ENCODE assay signal across 8 mouse cellular contexts in the genomic region with DNA sequence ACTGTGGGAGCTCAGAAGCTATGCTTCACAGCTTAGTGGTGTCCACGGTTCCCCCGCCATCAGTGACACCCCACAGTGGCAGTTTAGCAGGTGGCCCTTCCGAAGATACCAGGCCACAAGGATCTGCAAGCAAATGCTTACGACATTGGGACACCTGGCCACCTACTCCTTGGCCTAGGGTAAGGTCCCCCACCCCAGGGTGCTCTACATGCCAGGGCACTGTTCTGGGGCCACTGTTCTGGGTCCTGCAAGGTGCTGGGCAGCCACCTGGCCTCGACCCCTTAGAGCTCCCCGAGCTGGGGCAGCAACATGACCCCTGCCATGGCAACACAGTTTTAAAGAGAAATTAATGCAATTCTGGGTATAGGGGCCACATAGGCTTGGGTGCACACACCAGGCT. TPM values are rescaled to one million over a fixed set of nuclear protein-coding genes. Genes with fewer than 3 reads are reported as not detected.
A peak's percentile ranks its signal among the peaks of the same experiment; 100 is the strongest.
DNase-seq lines count a peak whose midpoint lies in the region; ATAC-seq and TF ChIP-seq lines count a peak whose summit lies in the region.

No protein-coding gene starts in this region.

- H3K27ac ChIP-seq in heart, embryonic 10.5 days: peak overlapping the region; percentile 88
- no peak overlapping the region for H3K27ac ChIP-seq in CH12.LX (ENCODE audit: insufficient read depth, low read depth)
- no peak overlapping the region for H3K27ac ChIP-seq in forebrain, embryonic 15.5 days (replicated peaks)
- peak overlapping the region; percentile 79; the same call in 1 of the 2 replicates for H3K27ac ChIP-seq in liver, embryonic 15.5 days (replicated peaks)

- DNase-seq in heart, embryonic 10.5 days (ENCODE audit: low spot score): no peak
- DNase-seq in heart, adult 18-20 months: no peak
- no peak for DNase-seq in CH12.LX (ENCODE audit: extremely low read depth)
- DNase-seq in Muller cell, postnatal 12 days (ENCODE audit: inconsistent ontology term): no peak
- no peak for DNase-seq in spleen, postnatal 4 days (ENCODE audit: low spot score in 2 of 2)
- no peak for DNase-seq in left cerebral cortex, adult 11 months (ENCODE audit: low spot score)

- TF ChIP-seq RAD21 in CH12.LX (IDR thresholded peaks at IDR 0.05; ENCODE audit: low read depth, low read length): no peak

- H3K79me2 ChIP-seq in CH12.LX (replicated peaks; ENCODE audit: control insufficient read depth, extremely low read depth, insufficient read depth, poor library complexity, severe bottlenecking): peaks cover 25% of the 10 kb centered on the region

- H3K9me3 ChIP-seq in heart, embryonic 10.5 days: no peaks in the 10 kb centered on the region
- H3K9me3 ChIP-seq in CH12.LX (replicated peaks; ENCODE audit: low read length): no peaks in the 10 kb centered on the region
- no peaks in the 10 kb centered on the region for H3K9me3 ChIP-seq in forebrain, embryonic 15.5 days
- no peaks in the 10 kb centered on the region for H3K9me3 ChIP-seq in liver, embryonic 15.5 days (replicated peaks)

- WGBS in heart, embryonic 10.5 days: 66% methylated on average over 6 of the region's 6 CpGs
- WGBS in forebrain, embryonic 15.5 days: 75% methylated on average over 6 of the region's 6 CpGs
- 38% methylated on average over 6 of the region's 6 CpGs for WGBS in liver, embryonic 15.5 days (ENCODE audit: insufficient replicate concordance)

- no peaks in the 10 kb centered on the region for H3K27me3 ChIP-seq in heart, embryonic 10.5 days (ENCODE audit: insufficient read depth, poor library complexity, severe bottlenecking)
- no peaks in the 10 kb centered on the region for H3K27me3 ChIP-seq in CH12.LX (replicated peaks)
- H3K27me3 ChIP-seq in forebrain, embryonic 15.5 days: no peaks in the 10 kb centered on the region
- no peaks in the 10 kb centered on the region for H3K27me3 ChIP-seq in liver, embryonic 15.5 days

- peaks cover 36% of the 10 kb centered on the region for H3K36me3 ChIP-seq in heart, embryonic 10.5 days
- peaks cover 32 to 46% of the 10 kb centered on the region in 2 experiments for H3K36me3 ChIP-seq in CH12.LX (replicated peaks in 1 of 2; ENCODE audit: control insufficient read depth in 1 of 2, insufficient read depth in 1 of 2, low read length in 1 of 2)
- peaks cover 21% of the 10 kb centered on the region for H3K36me3 ChIP-seq in forebrain, embryonic 15.5 days
- peaks cover 37% of the 10 kb centered on the region for H3K36me3 ChIP-seq in liver, embryonic 15.5 days (replicated peaks)

- in situ Hi-C loops in CH12.LX (cut with MboI; ENCODE audit: low pct_ligation_motif_present, low pct_unique_long_range_greater_than_20kb, low sequenced_read_pairs): loop anchor here (5.0 to 10.0 kb wide), 2 partner anchors 37 to 110 kb away; a partner anchor contains a TSS

- no peak for TF ChIP-seq EP300 in CH12.LX (IDR thresholded peaks at IDR 0.05; ENCODE audit: low read length)

- peaks cover 40% of the 10 kb centered on the region for H3K4me1 ChIP-seq in heart, embryonic 10.5 days
- peaks cover 23 to 44% of the 10 kb centered on the region in 2 experiments for H3K4me1 ChIP-seq in CH12.LX (ENCODE audit: control insufficient read depth in 1 of 2, insufficient read depth in 2 of 2)
- peaks cover 31% of the 10 kb centered on the region for H3K4me1 ChIP-seq in forebrain, embryonic 15.5 days
- peaks cover 56% of the 10 kb centered on the region for H3K4me1 ChIP-seq in liver, embryonic 15.5 days (replicated peaks)

- ATAC-seq in forebrain, embryonic 15.5 days (replicated peaks): no peak
- ATAC-seq in liver, embryonic 15.5 days (ENCODE audit: insufficient read depth): no peak

- peak overlapping the region; percentile 69 for H3K4me3 ChIP-seq in heart, embryonic 10.5 days
- H3K4me3 ChIP-seq in CH12.LX (replicated peaks in 1 of 3; ENCODE audit: low read depth in 2 of 3, low read length in 2 of 3, poor library complexity in 1 of 3): peak overlapping the region; percentile 89 to 99 (median 96)
- H3K4me3 ChIP-seq in forebrain, embryonic 15.5 days: peak overlapping the region; percentile 50
- H3K4me3 ChIP-seq in liver, embryonic 15.5 days (replicated peaks): peak overlapping the region; percentile 86

- dilution Hi-C loops in CH12.LX (cut with MboI; ENCODE audit: extremely low pct_ligation_motif_present, extremely low pct_unique_long_range_greater_than_20kb, low sequenced_read_pairs): no loop called here

- H3K9ac ChIP-seq in CH12.LX (ENCODE audit: insufficient read depth, low read depth): peak overlapping the region; percentile 77
- peak overlapping the region; percentile 52 for H3K9ac ChIP-seq in forebrain, embryonic 15.5 days (replicated peaks)
- H3K9ac ChIP-seq in liver, embryonic 15.5 days: peak overlapping the region; percentile 86

- no peak for TF ChIP-seq CTCF in CH12.LX (conservative IDR thresholded peaks at IDR 0.05 in 1 of 2, IDR thresholded peaks at IDR 0.05 in 1 of 2; ENCODE audit: low read depth in 2 of 2, low read length in 2 of 2)

- no peak for TF ChIP-seq POLR2A in CH12.LX (IDR thresholded peaks at IDR 0.05; ENCODE audit: low read depth, low read length)

- H3K4me2 ChIP-seq in CH12.LX (ENCODE audit: insufficient read depth, low read depth, poor library complexity, severe bottlenecking): peak overlapping the region; percentile 77
- peak overlapping the region; percentile 89 for H3K4me2 ChIP-seq in forebrain, embryonic 15.5 days (replicated peaks)
- peak overlapping the region; percentile 94 for H3K4me2 ChIP-seq in liver, embryonic 15.5 days

TF ChIP-seq in CH12.LX, 34 proteins besides CTCF, POLR2A, EP300 and RAD21:
- TF ChIP-seq USF1 (IDR thresholded peaks at IDR 0.05; ENCODE audit: low read depth, low read length): no peak
- no peak for TF ChIP-seq NELFE (IDR thresholded peaks at IDR 0.05; ENCODE audit: low read depth, low read length)
- no peak for TF ChIP-seq CHD2 (IDR thresholded peaks at IDR 0.05; ENCODE audit: low read length)
- no peak for TF ChIP-seq KAT2A (IDR thresholded peaks at IDR 0.05; ENCODE audit: insufficient replicate concordance, low read length)
- TF ChIP-seq UBTF (IDR thresholded peaks at IDR 0.05; ENCODE audit: low read depth, low read length): no peak
- no peak for TF ChIP-seq PAX5 (IDR thresholded peaks at IDR 0.05; ENCODE audit: low read length)
- no peak for TF ChIP-seq ZMIZ1 (IDR thresholded peaks at IDR 0.05; ENCODE audit: low read depth, low read length)
- no peak for TF ChIP-seq MAFK (IDR thresholded peaks at IDR 0.05; ENCODE audit: insufficient replicate concordance, low read length)
- TF ChIP-seq TBP (conservative IDR thresholded peaks at IDR 0.05; ENCODE audit: low read depth, low read length): no peak

RNA-seq across cellular contexts. Expression of a gene that starts 1.0 kb away (rescaled TPM):
- polyA plus RNA-seq in heart, embryonic 10.5 days (2016; fragmentation: Nextera tagmentation; extraction: Ambion mirVana): 75.3 and 86.1 TPM in 2 replicates
- total RNA-seq in heart, adult 18-20 months (2021): 10 to 100 TPM; 61.9 to 64.3 TPM
- 99.5 and 104 TPM in 2 replicates for total RNA-seq in CH12.LX (2012; rRNA removed)
- total RNA-seq in CH12.LX (2014; rRNA removed): 41.5 and 41.7 TPM in 2 replicates
- 80.5 and 89.5 TPM in 2 replicates for polyA plus RNA-seq in CH12.LX (2012; ENCODE audit: insufficient read length, low read depth)
- polyA plus RNA-seq in forebrain, embryonic 15.5 days (2015; fragmentation: Nextera tagmentation; extraction: Ambion mirVana): 60.3 and 65.0 TPM in 2 replicates
- 43.7 and 52.0 TPM in 2 replicates for polyA plus RNA-seq in liver, embryonic 15.5 days (2015; fragmentation: Nextera tagmentation; extraction: Ambion mirVana)

RNA-seq across cellular contexts. Expression of a gene that starts 4.8 kb away (rescaled TPM):
- 0.46 and 0.83 TPM in 2 replicates for polyA plus RNA-seq in heart, embryonic 10.5 days (2016; fragmentation: Nextera tagmentation; extraction: Ambion mirVana)
- total RNA-seq in heart, adult 18-20 months (2021): 1 to 10 TPM; 1.2 to 2.8 TPM
- total RNA-seq in CH12.LX (2012; rRNA removed) (0.25 and 0.30 TPM in 2 replicates), CH12.LX (2014; rRNA removed) (not detected in 2 replicates)
- 0.16 and 0.19 TPM in 2 replicates for polyA plus RNA-seq in CH12.LX (2012; ENCODE audit: insufficient read length, low read depth)
- polyA plus RNA-seq in forebrain, embryonic 15.5 days (2015; fragmentation: Nextera tagmentation; extraction: Ambion mirVana): 0.69 and 0.73 TPM in 2 replicates
- 4.1 and 5.4 TPM in 2 replicates for polyA plus RNA-seq in liver, embryonic 15.5 days (2015; fragmentation: Nextera tagmentation; extraction: Ambion mirVana)

RNA-seq across cellular contexts. Expression of a gene that starts 12.6 kb away (rescaled TPM):
- 0.10 and 0.18 TPM in 2 replicates for polyA plus RNA-seq in heart, embryonic 10.5 days (2016; fragmentation: Nextera tagmentation; extraction: Ambion mirVana)
- total RNA-seq in heart, adult 18-20 months (2021): under 1 TPM; 0.17 to 0.21 TPM
- total RNA-seq in CH12.LX (2012; rRNA removed): 0.08 and 0.17 TPM in 2 replicates
- not detected in 2 replicates for total RNA-seq in CH12.LX (2014; rRNA removed)
- polyA plus RNA-seq in CH12.LX (2012; ENCODE audit: insufficient read length, low read depth): 0.07 and 0.12 TPM in 2 replicates
- polyA plus RNA-seq in forebrain, embryonic 15.5 days (2015; fragmentation: Nextera tagmentation; extraction: Ambion mirVana): 76.1 and 78.5 TPM in 2 replicates
- polyA plus RNA-seq in liver, embryonic 15.5 days (2015; fragmentation: Nextera tagmentation; extraction: Ambion mirVana): 0.02 TPM in 1 of 2 replicates, not detected in the other

RNA-seq across cellular contexts. Expression of a gene that starts 28.9 kb away (rescaled TPM):
- polyA plus RNA-seq in heart, embryonic 10.5 days (2016; fragmentation: Nextera tagmentation; extraction: Ambion mirVana): 2.8 and 4.8 TPM in 2 replicates
- 1 to 10 TPM; 1.4 to 1.5 TPM for total RNA-seq in heart, adult 18-20 months (2021)
- total RNA-seq in CH12.LX (2012; rRNA removed): 9.9 and 10.0 TPM in 2 replicates
- total RNA-seq in CH12.LX (2014; rRNA removed): 5.2 and 5.5 TPM in 2 replicates
- 4.9 and 5.2 TPM in 2 replicates for polyA plus RNA-seq in CH12.LX (2012; ENCODE audit: insufficient read length, low read depth)
- 0.57 and 0.84 TPM in 2 replicates for polyA plus RNA-seq in forebrain, embryonic 15.5 days (2015; fragmentation: Nextera tagmentation; extraction: Ambion mirVana)
- polyA plus RNA-seq in liver, embryonic 15.5 days (2015; fragmentation: Nextera tagmentation; extraction: Ambion mirVana): 4.3 and 5.6 TPM in 2 replicates

RNA-seq across cellular contexts. Expression of a gene that starts 39.7 kb away (rescaled TPM):
- 23.0 and 24.3 TPM in 2 replicates for polyA plus RNA-seq in heart, embryonic 10.5 days (2016; fragmentation: Nextera tagmentation; extraction: Ambion mirVana)
- 10 to 100 TPM; 91.0 to 93.4 TPM for total RNA-seq in heart, adult 18-20 months (2021)
- 4.4 and 4.7 TPM in 2 replicates for total RNA-seq in CH12.LX (2012; rRNA removed)
- 0.07 and 0.34 TPM in 2 replicates for total RNA-seq in CH12.LX (2014; rRNA removed)
- 3.8 and 4.0 TPM in 2 replicates for polyA plus RNA-seq in CH12.LX (2012; ENCODE audit: insufficient read length, low read depth)
- 24.2 and 29.4 TPM in 2 replicates for polyA plus RNA-seq in forebrain, embryonic 15.5 days (2015; fragmentation: Nextera tagmentation; extraction: Ambion mirVana)
- polyA plus RNA-seq in liver, embryonic 15.5 days (2015; fragmentation: Nextera tagmentation; extraction: Ambion mirVana): 9.5 and 11.5 TPM in 2 replicates

Comparison
In these comparisons a context has a peak if more than half of its experiments do, and no peak if none do; other contexts are left out.
1. H3K27ac ChIP-seq: peak in heart, embryonic 10.5 days (single experiment) and liver, embryonic 15.5 days (single experiment); none in CH12.LX (single experiment) and forebrain, embryonic 15.5 days (single experiment).
2. RNA of a gene that starts 12.6 kb away (polyA plus RNA-seq): 76.1 to 78.5 TPM in forebrain, embryonic 15.5 days; 0.10 to 0.18 TPM in heart, embryonic 10.5 days, 0.07 to 0.12 TPM in CH12.LX and 0.02 TPM in liver, embryonic 15.5 days; every median in the first group is over 10 times any median in the second.
3. Peak in every context shown above with its lines, with median percentiles within 50 percentile points of each other: H3K4me3 ChIP-seq, H3K4me2 ChIP-seq and H3K9ac ChIP-seq.